Mouse (Mus musculus) A20 (cell line): Measurements from ENCODE around the gene Pcf11.

Experiments used
- DNase-seq: peaks from one replicate; pipeline ENCODE4 v3.0.0-alpha.2; 2011; ENCODE audit warnings: low read depth, low spot score

The Pcf11 gene

DNA sequence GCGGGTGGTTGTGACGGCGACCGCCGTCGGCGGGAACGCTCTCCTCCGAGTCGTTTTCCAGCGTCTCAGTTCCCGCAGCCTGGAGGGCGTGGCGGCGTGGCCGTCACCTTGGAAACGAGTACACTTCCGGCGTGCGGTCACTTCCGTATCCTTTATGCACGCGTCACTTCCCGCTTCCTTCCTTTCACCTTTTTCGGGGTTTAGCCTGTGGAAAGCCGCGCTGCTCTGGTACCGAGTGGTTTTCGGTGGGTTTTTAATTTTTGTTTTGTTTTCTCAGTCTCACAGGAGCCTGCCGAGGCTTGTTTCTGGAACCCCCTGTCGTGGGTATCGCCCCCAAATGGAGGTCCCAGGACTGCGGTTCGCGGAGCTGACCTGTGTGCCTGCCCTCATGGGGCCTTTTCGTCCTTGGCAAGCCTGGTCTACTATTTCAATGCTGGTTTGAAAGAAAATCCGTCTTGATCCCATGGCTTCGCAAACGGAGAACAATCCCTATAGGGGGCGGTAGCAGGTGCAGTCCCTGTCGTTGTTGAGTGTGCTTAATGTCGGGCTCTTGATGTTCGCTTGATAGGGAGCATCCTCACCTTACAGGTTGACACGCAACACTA lies 32.6 kb downstream of the Pcf11 start, which contains the start of gene Ankrd42:
TSS of gene Ankrd42 (minus strand) at position 122 of the 605 bp plus-strand sequence.
- peak; percentile 89 for DNase-seq

DNA sequence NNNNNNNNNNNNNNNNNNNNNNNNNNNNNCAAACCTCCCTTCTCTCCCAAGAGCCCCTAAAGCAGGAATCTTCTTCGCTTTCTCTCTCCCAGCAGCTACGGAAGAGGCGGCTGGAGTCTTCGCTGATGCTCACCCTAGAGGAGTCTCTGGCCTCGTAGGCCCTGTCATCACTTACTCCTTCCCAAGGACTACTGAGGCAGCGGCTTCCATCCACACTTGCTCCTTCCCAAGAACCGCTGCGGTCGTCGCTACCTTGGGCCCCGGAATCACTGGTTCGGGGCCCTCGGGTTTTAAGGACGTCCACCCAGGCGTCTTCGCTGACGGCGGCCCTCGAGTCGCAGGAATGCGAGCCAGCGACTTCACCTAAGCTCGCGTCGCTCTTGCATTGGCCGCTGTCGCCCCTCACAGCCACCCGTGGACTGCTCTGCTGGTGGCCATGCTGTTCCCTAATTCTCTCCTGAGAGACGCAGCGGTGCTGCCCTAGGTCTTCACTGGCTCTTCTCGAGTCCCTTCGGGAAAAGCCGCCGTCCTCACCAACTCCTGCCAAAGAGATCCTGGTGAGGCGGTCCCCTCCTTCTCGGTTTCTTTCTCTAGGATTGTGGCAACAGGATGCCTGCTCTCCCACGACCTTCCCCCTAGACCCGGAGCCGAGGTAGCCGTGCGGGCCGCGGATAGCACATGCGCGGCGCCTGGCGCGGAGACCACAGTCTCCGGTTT lies 33.3 kb downstream of the Pcf11 start:
- no peak for DNase-seq

DNA sequence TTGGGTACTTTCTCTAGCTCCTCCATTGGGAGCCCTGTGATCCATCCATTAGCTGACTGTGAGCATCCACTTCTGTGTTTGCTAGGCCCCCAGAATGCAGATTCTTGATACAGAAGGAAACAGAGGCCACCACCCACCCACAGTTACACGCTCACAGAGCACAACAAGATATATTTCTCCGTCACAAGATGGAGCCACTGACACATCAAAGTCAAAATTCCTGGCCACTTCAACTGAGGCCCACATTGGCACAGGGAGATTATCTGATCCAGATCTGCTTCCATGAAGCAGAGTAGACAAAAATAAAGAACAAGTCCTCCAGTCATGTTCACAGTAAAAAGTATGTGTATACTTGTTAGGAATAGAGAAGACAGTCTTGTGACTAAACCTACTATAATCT lies 39.6 kb downstream of the Pcf11 start:
- DNase-seq, result peak; percentile 46

DNA sequence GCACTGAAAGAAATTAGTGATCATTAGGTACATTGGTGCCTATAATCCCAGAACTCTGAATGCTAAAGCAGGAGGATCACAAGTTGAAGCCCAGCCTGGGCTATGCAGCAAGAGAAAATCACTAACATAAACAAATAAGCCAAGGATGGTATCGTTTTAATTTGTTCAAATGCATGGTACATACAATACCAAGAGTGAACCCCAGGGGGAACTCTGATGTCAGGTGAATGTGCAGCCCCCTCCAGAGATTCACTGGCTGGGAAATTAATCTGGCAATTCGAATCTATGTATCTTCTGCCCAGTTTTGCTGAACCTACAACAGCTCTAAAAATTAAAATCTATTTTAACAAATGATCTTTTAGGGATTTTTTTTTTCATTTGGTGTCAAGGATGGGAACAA lies 45.2 kb downstream of the Pcf11 start:
- DNase-seq, result no peak

DNA sequence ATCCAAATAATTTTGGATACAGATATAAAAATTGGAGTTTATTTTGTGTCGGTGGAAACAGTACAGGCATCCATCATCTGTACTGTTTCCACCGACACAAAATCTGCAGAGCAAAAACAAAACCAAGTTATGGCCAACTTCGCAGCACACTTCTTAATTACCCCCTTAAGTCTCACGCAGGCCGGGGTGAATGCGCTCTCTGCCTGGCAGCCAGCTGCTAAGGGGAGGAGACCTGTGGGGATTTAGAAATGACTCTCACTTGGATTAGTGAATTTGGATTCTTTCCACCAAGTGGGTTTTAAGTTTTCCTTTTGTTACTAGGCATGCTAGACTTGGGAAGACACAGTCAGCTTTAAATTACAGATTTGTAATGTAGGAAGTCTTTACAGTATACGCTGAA lies 58.9 kb downstream of the Pcf11 start:
- DNase-seq, result no peak

DNA sequence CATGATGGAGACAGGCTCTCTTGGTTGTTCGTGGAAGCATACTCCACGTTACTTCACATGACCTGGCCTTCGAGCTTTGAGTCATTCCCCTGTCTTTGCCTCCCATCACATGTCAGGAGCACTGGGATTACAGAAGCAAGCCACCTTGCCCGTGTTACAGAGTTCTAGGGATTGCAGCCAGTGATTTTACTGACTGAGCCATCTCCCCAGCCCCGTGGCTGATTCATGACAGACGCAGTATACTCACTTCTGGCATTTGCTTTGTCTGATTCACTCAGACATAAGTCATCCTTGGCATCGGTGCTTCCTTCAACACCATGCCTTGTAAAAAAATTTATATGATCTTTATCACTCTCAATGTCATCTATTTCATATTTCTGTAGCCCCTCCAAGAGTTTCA lies 64.8 kb downstream of the Pcf11 start:
- no peak for DNase-seq
